Mouse (Mus musculus): Measurements from ENCODE around the gene Bzw1.

GRCm38 (mm10) chr1:58353238-58353893 is 39.3 kb upstream of the Bzw1 start:
- TF ChIP-seq CTCF (IDR thresholded peaks at IDR 0.05; ENCODE audit: low read depth, low read length) (no peak), POLR2A (IDR thresholded peaks at IDR 0.05; ENCODE audit: extremely low read depth, insufficient read depth, low read length) (no peak)

Measured in liver, adult 2 months (tissue).